Mouse (Mus musculus) bone marrow macrophage, adult 2 months (primary cell): ENCODE measurements around the gene Serpinb8.

Experiments used
- CTCF ChIP-seq: IDR thresholded peaks from 2 replicates; pipeline ENCODE4 v1.5.1; 2012; ENCODE audit warnings: low read depth, mild to moderate bottlenecking, low read length, moderate library complexity
- POLR2A ChIP-seq: IDR thresholded peaks from 2 replicates; pipeline ENCODE4 v1.6.1; 2012; ENCODE audit warnings: mild to moderate bottlenecking, low read depth, low read length, borderline replicate concordance

- TF ChIP-seq POLR2A: no peak
- no peak for TF ChIP-seq CTCF
These were observed 24.2 kb upstream of the Serpinb8 start for GRCm38 (mm10) chr1:107565644-107566043.
